In genomic region chr12:82168820-82169533, GRCm38 (mm10) we compare ENCODE assay signal across 8 mouse cellular contexts. TPM values are rescaled to one million over a fixed set of nuclear protein-coding genes. Genes with fewer than 3 reads are reported as not detected.
DNase-seq lines count a peak whose midpoint lies in the region; ATAC-seq and TF ChIP-seq lines count a peak whose summit lies in the region.

Gene Sipa1l1, plus strand, starts transcription at chr12:82169320.

- DNase-seq in 3134 (ENCODE audit: extremely low read depth, insufficient read length, low spot score), result peak; percentile 96
- peak; percentile 96 to 97 for DNase-seq in adrenal gland, postnatal 36 days
- peak; percentile 90 to 94 for DNase-seq in heart, adult 2 months
- peak; percentile 95 for DNase-seq in kidney, adult 8-10 months
- peak; percentile 63 to 89 for DNase-seq in spleen, postnatal 10 days (ENCODE audit: low spot score in 2 of 2)

- H3K9me3 ChIP-seq in embryonic facial prominence, embryonic 13.5 days, result no peaks in the 10 kb centered on the region
- H3K9me3 ChIP-seq in limb, embryonic 13.5 days, result no peaks in the 10 kb centered on the region
- no peaks in the 10 kb centered on the region for H3K9me3 ChIP-seq in midbrain, embryonic 16.5 days (replicated peaks; ENCODE audit: control insufficient read depth, low read length, poor library complexity, severe bottlenecking)

- intact Hi-C loops in heart, adult 2 months (cut with DNase I), result loop anchor here (5.0 kb wide), 1 partner anchor 47 kb away; no protein-coding TSS in a partner anchor

- peak within 1 kb of the TSS; percentile 97 for H3K27ac ChIP-seq in embryonic facial prominence, embryonic 13.5 days
- peak within 1 kb of the TSS; percentile 86 for H3K27ac ChIP-seq in heart, adult 2 months
- peak within 1 kb of the TSS; percentile 95 for H3K27ac ChIP-seq in limb, embryonic 13.5 days
- peak within 1 kb of the TSS; percentile 90 for H3K27ac ChIP-seq in midbrain, embryonic 16.5 days (ENCODE audit: low read length)

- peak within 1 kb of the TSS; percentile 88 for H3K4me2 ChIP-seq in embryonic facial prominence, embryonic 13.5 days
- peak within 1 kb of the TSS; percentile 95 for H3K4me2 ChIP-seq in limb, embryonic 13.5 days (replicated peaks)
- H3K4me2 ChIP-seq in midbrain, embryonic 16.5 days (ENCODE audit: low read length), result peak within 1 kb of the TSS; percentile 97

- TF ChIP-seq POLR2A in heart, adult 2 months (IDR thresholded peaks at IDR 0.05; ENCODE audit: insufficient read depth, low read depth, low read length), result peak; percentile 71

- H3K4me3 ChIP-seq in embryonic facial prominence, embryonic 13.5 days, result peak within 1 kb of the TSS; percentile 89
- H3K4me3 ChIP-seq in heart, adult 2 months, result peak within 1 kb of the TSS; percentile 95
- peak within 1 kb of the TSS; percentile 92 for H3K4me3 ChIP-seq in limb, embryonic 13.5 days
- peak within 1 kb of the TSS; percentile 89 for H3K4me3 ChIP-seq in midbrain, embryonic 16.5 days (ENCODE audit: low read depth, low read length)

- no peaks in the 10 kb centered on the region for H3K27me3 ChIP-seq in embryonic facial prominence, embryonic 13.5 days
- no peaks in the 10 kb centered on the region for H3K27me3 ChIP-seq in heart, adult 2 months (ENCODE audit: control insufficient read depth, insufficient read depth, low read length)
- H3K27me3 ChIP-seq in limb, embryonic 13.5 days, result peaks cover 6% of the 10 kb centered on the region; the same call in 1 of the 2 replicates
- no peaks in the 10 kb centered on the region for H3K27me3 ChIP-seq in midbrain, embryonic 16.5 days (ENCODE audit: control insufficient read depth, insufficient read depth, low read depth, low read length)

- TF ChIP-seq EP300 in heart, adult 2 months (IDR thresholded peaks at IDR 0.05; ENCODE audit: insufficient read depth, low read depth, low read length), result no peak

- H3K36me3 ChIP-seq in embryonic facial prominence, embryonic 13.5 days, result no peaks in the 10 kb centered on the region
- H3K36me3 ChIP-seq in heart, adult 2 months (ENCODE audit: control insufficient read depth, insufficient read depth, low read length), result no peaks in the 10 kb centered on the region
- H3K36me3 ChIP-seq in limb, embryonic 13.5 days, result no peaks in the 10 kb centered on the region
- H3K36me3 ChIP-seq in midbrain, embryonic 16.5 days (ENCODE audit: control insufficient read depth, insufficient read depth, low read length), result no peaks in the 10 kb centered on the region

- no peaks in the 10 kb centered on the region for H3K79me2 ChIP-seq in heart, adult 2 months (replicated peaks; ENCODE audit: control insufficient read depth, insufficient read depth, low read length)

- peaks cover 35% of the 10 kb centered on the region for H3K4me1 ChIP-seq in embryonic facial prominence, embryonic 13.5 days
- no peaks in the 10 kb centered on the region; the same call in none of the 2 replicates for H3K4me1 ChIP-seq in heart, adult 2 months (ENCODE audit: control insufficient read depth, insufficient read depth, low read length)
- H3K4me1 ChIP-seq in limb, embryonic 13.5 days, result peaks cover 50% of the 10 kb centered on the region
- H3K4me1 ChIP-seq in midbrain, embryonic 16.5 days (ENCODE audit: control insufficient read depth, insufficient read depth, low read length), result peaks cover 29% of the 10 kb centered on the region

- peak; percentile 90 for ATAC-seq in embryonic facial prominence, embryonic 13.5 days (ENCODE audit: insufficient number of reproducible peaks, insufficient read depth, low FRiP score, low TSS enrichment, low read depth)
- peak; percentile 93 for ATAC-seq in limb, embryonic 13.5 days (ENCODE audit: low FRiP score, low read depth)
- ATAC-seq in midbrain, embryonic 16.5 days, result peak; percentile 92

- WGBS in embryonic facial prominence, embryonic 13.5 days, result under 1% methylated on average over 37 of the region's 43 CpGs
- WGBS in heart, adult 2 months, result 2% methylated on average over 43 of the region's 43 CpGs
- WGBS in limb, embryonic 13.5 days, result under 1% methylated on average over 42 of the region's 43 CpGs
- under 1% methylated on average over 37 of the region's 43 CpGs for WGBS in midbrain, embryonic 16.5 days

- TF ChIP-seq CTCF in heart, adult 2 months (IDR thresholded peaks at IDR 0.05), result peak; percentile 16; the same call in 1 of the 2 replicates

- peak within 1 kb of the TSS; percentile 96 for H3K9ac ChIP-seq in embryonic facial prominence, embryonic 13.5 days
- peak within 1 kb of the TSS; percentile 77 for H3K9ac ChIP-seq in heart, adult 2 months (ENCODE audit: low read depth, low read length)
- peak within 1 kb of the TSS; percentile 95 for H3K9ac ChIP-seq in limb, embryonic 13.5 days
- peak within 1 kb of the TSS; percentile 86 for H3K9ac ChIP-seq in midbrain, embryonic 16.5 days (ENCODE audit: low read depth, low read length)

RNA-seq across cellular contexts. Expression of gene Sipa1l1, which starts in this region (rescaled TPM):
- 10 to 100 TPM; 24.3 to 26.9 TPM for total RNA-seq in adrenal gland, postnatal 36 days (2021)
- polyA plus RNA-seq in embryonic facial prominence, embryonic 13.5 days (2015; fragmentation: Nextera tagmentation; extraction: Ambion mirVana), result 34.8 and 36.5 TPM in 2 replicates
- 1 to 10 TPM; 6.9 to 9.1 TPM for total RNA-seq in heart, adult 2 months (2021)
- polyA plus RNA-seq in heart, adult 2 months (2012; rRNA removed), result 8.4 and 9.9 TPM in 2 replicates
- polyA plus RNA-seq in limb, embryonic 13.5 days (2015; fragmentation: Nextera tagmentation; extraction: Ambion mirVana), result 34.3 and 34.5 TPM in 2 replicates
- polyA plus RNA-seq in midbrain, embryonic 16.5 days (2015; fragmentation: Nextera tagmentation; extraction: Ambion mirVana), result 11.2 and 13.5 TPM in 2 replicates

Comparison
In these comparisons a context has a peak if more than half of its experiments do, and no peak if none do; other contexts are left out.
1. Peak in every context shown above with its lines: DNase-seq, ATAC-seq, H3K4me3 ChIP-seq and H3K27ac ChIP-seq.